8 mouse cellular contexts compared by ENCODE assay signal in the genomic region with DNA sequence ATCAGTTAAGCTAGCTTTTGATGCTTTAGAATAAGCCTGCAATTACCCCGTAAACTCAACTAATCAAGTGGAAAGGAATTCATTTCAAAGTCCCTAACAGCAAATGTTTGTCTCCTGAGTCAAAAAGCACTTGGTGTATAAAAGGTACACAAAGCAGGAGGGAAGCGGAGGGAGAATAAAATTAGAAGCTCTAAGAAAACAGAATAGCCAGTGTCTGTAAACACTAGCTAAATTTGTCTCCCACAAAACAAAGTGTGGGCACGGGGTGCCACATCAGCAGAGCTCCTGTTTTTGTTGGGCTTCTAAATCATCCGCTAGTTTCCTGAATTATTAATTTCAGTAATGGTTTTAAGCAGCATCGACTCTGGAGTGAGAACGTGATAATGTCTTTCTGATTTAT. TPM values are rescaled to one million over a fixed set of nuclear protein-coding genes. Genes with fewer than 3 reads are reported as not detected.
DNase-seq lines count a peak whose midpoint lies in the region; ATAC-seq lines count a peak whose summit lies in the region.

No protein-coding gene starts in this region.

- peak overlapping the region; percentile 96 for H3K4me3 ChIP-seq in heart, embryonic 16.5 days (ENCODE audit: low read length)
- H3K4me3 ChIP-seq in hindbrain, embryonic 11.5 days (ENCODE audit: low read depth, low read length) = peak overlapping the region; percentile 80
- peak overlapping the region; percentile 77 for H3K4me3 ChIP-seq in midbrain, embryonic 11.5 days (ENCODE audit: low read depth, low read length)

- peak overlapping the region; percentile 85 for H3K4me2 ChIP-seq in heart, embryonic 16.5 days (ENCODE audit: low read depth, low read length)
- H3K4me2 ChIP-seq in hindbrain, embryonic 11.5 days (replicated peaks; ENCODE audit: low read depth, low read length) = peak overlapping the region; percentile 59
- peak overlapping the region; percentile 86 for H3K4me2 ChIP-seq in midbrain, embryonic 11.5 days

- peak overlapping the region; percentile 100 for H3K9ac ChIP-seq in heart, embryonic 16.5 days (ENCODE audit: low read length)
- no peak overlapping the region for H3K9ac ChIP-seq in hindbrain, embryonic 11.5 days (ENCODE audit: low read depth, low read length)
- peak overlapping the region; percentile 83 for H3K9ac ChIP-seq in midbrain, embryonic 11.5 days (ENCODE audit: low read length)

- WGBS in heart, embryonic 16.5 days = 16% methylated on average over 6 of the region's 6 CpGs
- 22% methylated on average over 6 of the region's 6 CpGs for WGBS in hindbrain, embryonic 11.5 days
- 21% methylated on average over 6 of the region's 6 CpGs for WGBS in midbrain, embryonic 11.5 days

- H3K4me1 ChIP-seq in heart, embryonic 16.5 days (ENCODE audit: control insufficient read depth, insufficient read depth, low read length) = peaks cover 21% of the 10 kb centered on the region
- H3K4me1 ChIP-seq in hindbrain, embryonic 11.5 days (replicated peaks; ENCODE audit: control insufficient read depth, insufficient read depth, low read length) = no peaks in the 10 kb centered on the region
- peaks cover 3% of the 10 kb centered on the region; the same call in 1 of the 2 replicates for H3K4me1 ChIP-seq in midbrain, embryonic 11.5 days (ENCODE audit: control insufficient read depth, insufficient read depth, low read length)

- H3K36me3 ChIP-seq in heart, embryonic 16.5 days (ENCODE audit: control insufficient read depth, insufficient read depth) = no peaks in the 10 kb centered on the region
- H3K36me3 ChIP-seq in hindbrain, embryonic 11.5 days (ENCODE audit: control insufficient read depth, insufficient read depth, low read length) = no peaks in the 10 kb centered on the region
- H3K36me3 ChIP-seq in midbrain, embryonic 11.5 days (ENCODE audit: control insufficient read depth, insufficient read depth, low read length) = no peaks in the 10 kb centered on the region

- DNase-seq in heart, adult 9 months (ENCODE audit: low spot score in 2 of 2) = no peak
- DNase-seq in Muller cell, postnatal 12 days (ENCODE audit: inconsistent ontology term) = peak; percentile 73
- DNase-seq in hindbrain, embryonic 11.5 days (ENCODE audit: low spot score) = peak; percentile 16
- peak; percentile 87 for DNase-seq in midbrain, embryonic 11.5 days (ENCODE audit: low spot score, missing footprints)
- DNase-seq in right cerebral cortex, postnatal 25 days = no peak
- DNase-seq in thymus, postnatal 4 days = no peak
- no peak for DNase-seq in cerebellum, adult 9-10 months

- no peak for ATAC-seq in heart, embryonic 16.5 days (replicated peaks; ENCODE audit: extremely low read depth, insufficient read depth, low FRiP score)
- ATAC-seq in hindbrain, embryonic 11.5 days (ENCODE audit: low FRiP score) = no peak
- ATAC-seq in midbrain, embryonic 11.5 days (ENCODE audit: low FRiP score) = no peak

- no peaks in the 10 kb centered on the region for H3K27me3 ChIP-seq in heart, embryonic 16.5 days (ENCODE audit: control insufficient read depth, insufficient read depth, low read length)
- H3K27me3 ChIP-seq in hindbrain, embryonic 11.5 days (ENCODE audit: control insufficient read depth, insufficient read depth, low read length) = no peaks in the 10 kb centered on the region
- H3K27me3 ChIP-seq in midbrain, embryonic 11.5 days (ENCODE audit: control insufficient read depth, insufficient read depth, low read length) = no peaks in the 10 kb centered on the region

- no peaks in the 10 kb centered on the region for H3K9me3 ChIP-seq in heart, embryonic 16.5 days (replicated peaks; ENCODE audit: control insufficient read depth, low read length)
- no peaks in the 10 kb centered on the region for H3K9me3 ChIP-seq in hindbrain, embryonic 11.5 days (ENCODE audit: control insufficient read depth, low read length)
- H3K9me3 ChIP-seq in midbrain, embryonic 11.5 days (ENCODE audit: control insufficient read depth, low read length) = no peaks in the 10 kb centered on the region

- peak overlapping the region; percentile 98 for H3K27ac ChIP-seq in heart, embryonic 16.5 days (ENCODE audit: low read length)
- H3K27ac ChIP-seq in hindbrain, embryonic 11.5 days (ENCODE audit: low read depth, low read length) = no peak overlapping the region
- no peak overlapping the region for H3K27ac ChIP-seq in midbrain, embryonic 11.5 days (ENCODE audit: low read depth, low read length)

RNA-seq across cellular contexts. Expression of gene Cd2ap, which starts 1.4 kb away (rescaled TPM):
- 13.7 and 15.0 TPM in 2 replicates for polyA plus RNA-seq in heart, embryonic 16.5 days (2015; fragmentation: Nextera tagmentation; extraction: Ambion mirVana)
- 13.9 and 16.1 TPM in 2 replicates for polyA plus RNA-seq in hindbrain, embryonic 11.5 days (2014; fragmentation: Nextera tagmentation; extraction: Ambion mirVana)
- 10.7 and 12.9 TPM in 2 replicates for polyA plus RNA-seq in midbrain, embryonic 11.5 days (2014; fragmentation: Nextera tagmentation; extraction: Ambion mirVana)

Comparison
In these comparisons a context has a peak if more than half of its experiments do, and no peak if none do; other contexts are left out.
1. DNase-seq: peak in Muller cell, postnatal 12 days (single experiment), hindbrain, embryonic 11.5 days (single experiment) and midbrain, embryonic 11.5 days (single experiment); none in heart, adult 9 months (0 of 2), right cerebral cortex, postnatal 25 days (single experiment), thymus, postnatal 4 days (single experiment) and cerebellum, adult 9-10 months (single experiment).
2. Peak in every context shown above with its lines, with median percentiles within 50 percentile points of each other: H3K4me2 ChIP-seq and H3K4me3 ChIP-seq.